Mouse (Mus musculus) CH12.LX (cell line): Measurements from ENCODE around the gene Cacna2d4.
"Not testable (repeated sequence)": the region's sequence is repeated elsewhere in the genome, so short reads cannot be mapped to it uniquely, and the experiment has no call there.

Source experiments
- CHD2 ChIP-seq: IDR thresholded peaks from 2 replicates; pipeline ENCODE4 v1.6.1; 2011; ENCODE audit warnings: low read length, improper control_type of control experiment
- MAZ ChIP-seq: IDR thresholded peaks from 2 replicates; pipeline ENCODE4 v1.6.1; 2012; ENCODE audit warnings: low read depth, mild to moderate bottlenecking, inconsistent platforms, low read length, improper control_type of control experiment, moderate library complexity
- USF1 ChIP-seq: IDR thresholded peaks from 2 replicates; pipeline ENCODE4 v1.6.1; 2014; ENCODE audit warnings: low read depth, mild to moderate bottlenecking, inconsistent platforms, low read length, improper control_type of control experiment
- ZC3H11A ChIP-seq: IDR thresholded peaks from 2 replicates; pipeline ENCODE4 v1.6.1; 2012; ENCODE audit warnings: low read depth, mild to moderate bottlenecking, inconsistent platforms, low read length, improper control_type of control experiment

DNA sequence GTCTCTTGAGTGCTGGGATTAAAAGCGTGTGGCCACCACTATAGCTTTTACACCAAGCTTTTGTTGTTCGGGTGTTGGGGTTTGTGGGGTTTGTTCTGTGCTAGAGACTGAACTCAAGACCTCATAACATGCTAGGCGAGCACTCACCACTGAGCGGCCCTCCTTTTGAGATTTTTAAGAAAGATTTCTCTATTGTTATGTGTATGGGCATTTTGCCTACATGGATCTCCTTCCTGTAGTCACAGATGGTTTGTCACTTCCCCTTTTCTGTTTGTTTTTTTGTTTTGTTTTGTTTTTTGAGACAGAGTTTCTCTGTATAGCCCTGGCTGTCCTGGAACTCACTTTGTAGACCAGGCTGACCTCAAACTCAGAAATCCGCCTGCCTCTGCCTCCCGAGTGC lies 123.9 kb downstream of the Cacna2d4 start:
- TF ChIP-seq ZC3H11A, USF1, MAZ, CHD2: not testable (repeated sequence)
